Mouse (Mus musculus) mouse embryonic stem cell (cell line): ENCODE data around the gene Fam205a2.
"Not testable (repeated sequence)": the region's sequence is repeated elsewhere in the genome, so short reads cannot be mapped to it uniquely, and the experiment has no call there.

Experiments used
- in situ Hi-C, 2 experiments: fragments of 300-500 bp; cut with MboI; formaldehyde crosslinking; loops; 1 replicate in 1 of 2; 3 replicates in 1 of 2; pipeline ENCODE4 v1.14.3; 2019 to 2020; ENCODE audit warnings: low sequenced_read_pairs in 2 of 2, low pct_unique_long_range_greater_than_20kb in 1 of 2, mixed read lengths in 1 of 2; ENCODE audit not compliant: unreplicated experiment in 1 of 2

The Fam205a2 gene

GRCm38 (mm10) chr4:42528075-42528474 is at the start of gene Fam205a2:
Fam205a2 (minus strand) TSS chr4:42528175.
- in situ Hi-C loops, result not testable (repeated sequence)
